Mouse (Mus musculus) stomach, embryonic 14.5 days (tissue): ENCODE measurements at regions not wholly inside any gene's neighbourhood (a gene's known extent, or its start where the extent isn't known, plus 50 kb on each side); places are given as distances from the start of the nearest gene placed in this dataset.

Source experiments
- ATAC-seq: fragments of 200-750 bp; cut with Nextera tagmentation; 2 replicates; pipeline ENCODE4 v1.8.0; 2017; ENCODE audit warnings: low read depth, moderate TSS enrichment; ENCODE audit not compliant: insufficient number of reproducible peaks, insufficient read depth, low FRiP score
- H3K27ac ChIP-seq: fragments of 300-500 bp; sonication (generic); 2 replicates; pipeline ENCODE4 v1.5.1; 2014; ENCODE audit warnings: mild to moderate bottlenecking, low read length, moderate library complexity, mixed read lengths
- H3K27me3 ChIP-seq: fragments of 300-500 bp; sonication (generic); 2 replicates; pipeline ENCODE4 v1.6.1; 2014; ENCODE audit warnings: low read length, control low read depth, mixed read lengths; ENCODE audit not compliant: control insufficient read depth, insufficient read depth
- H3K36me3 ChIP-seq: fragments of 300-500 bp; sonication (generic); 2 replicates; pipeline ENCODE4 v1.6.1; 2014; ENCODE audit warnings: mild to moderate bottlenecking, control low read depth, low read length, moderate library complexity, mixed read lengths; ENCODE audit not compliant: control insufficient read depth, insufficient read depth
- H3K4me1 ChIP-seq: fragments of 300-500 bp; sonication (generic); 2 replicates; pipeline ENCODE4 v1.6.1; 2014; ENCODE audit warnings: low read length, control low read depth, mixed read lengths; ENCODE audit not compliant: control insufficient read depth, insufficient read depth
- H3K4me2 ChIP-seq: fragments of 300-500 bp; sonication (generic); replicated peaks from 2 replicates; pipeline ENCODE4 v1.6.1; 2014; ENCODE audit warnings: low read depth, low read length, control low read depth
- H3K4me3 ChIP-seq: fragments of 300-500 bp; sonication (generic); 2 replicates; pipeline ENCODE4 v1.5.1; 2014; ENCODE audit warnings: low read depth, low read length, control low read depth
- H3K9ac ChIP-seq: fragments of 300-500 bp; sonication (generic); replicated peaks from 2 replicates; pipeline ENCODE4 v1.6.1; 2014; ENCODE audit warnings: low read depth, mild to moderate bottlenecking, control low read depth, low read length, moderate library complexity, mixed read lengths
- H3K9me3 ChIP-seq: fragments of 300-500 bp; sonication (generic); 2 replicates; pipeline ENCODE4 v1.6.1; 2016; ENCODE audit warnings: low read depth, low read length, control low read depth; ENCODE audit not compliant: control insufficient read depth
- WGBS: fragments of 180-500 bp; shearing (Covaris S2); extraction: QIAGEN DNeasy Blood & Tissue Kit; methylation state at CpG from one replicate; pipeline ENCODE4 v1.1.7; 2014; 5-methylcytosine and 5-hydroxymethylcytosine counted together

DNA sequence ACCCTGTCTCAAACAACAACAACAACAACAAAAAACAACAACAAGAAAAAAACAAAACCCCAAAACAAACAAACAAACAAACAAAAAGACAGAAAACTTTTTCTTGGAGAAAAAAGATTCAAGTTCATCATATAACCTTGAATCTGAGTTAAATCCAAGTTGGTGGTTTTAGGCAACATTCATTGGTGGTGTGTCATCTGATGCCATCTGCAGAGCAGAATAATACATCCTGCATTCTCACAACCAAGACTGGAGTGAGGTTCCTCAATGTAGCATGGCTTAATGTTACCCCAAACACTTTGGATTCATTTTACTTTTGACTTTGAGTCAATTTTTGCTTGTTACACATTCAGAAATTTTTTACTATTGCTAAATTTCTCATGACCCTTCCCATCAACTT, 577.3 kb upstream of the 4930452B06Rik start:
- H3K4me1 ChIP-seq = no peaks in the 10 kb centered on the region
- H3K4me2 ChIP-seq = no peak overlapping the region
- ATAC-seq = no peak
- no peak overlapping the region for H3K9ac ChIP-seq
- no peaks in the 10 kb centered on the region for H3K36me3 ChIP-seq
- no peak overlapping the region for H3K27ac ChIP-seq
- no peaks in the 10 kb centered on the region for H3K9me3 ChIP-seq
- no peak overlapping the region for H3K4me3 ChIP-seq
- H3K27me3 ChIP-seq = no peaks in the 10 kb centered on the region

DNA sequence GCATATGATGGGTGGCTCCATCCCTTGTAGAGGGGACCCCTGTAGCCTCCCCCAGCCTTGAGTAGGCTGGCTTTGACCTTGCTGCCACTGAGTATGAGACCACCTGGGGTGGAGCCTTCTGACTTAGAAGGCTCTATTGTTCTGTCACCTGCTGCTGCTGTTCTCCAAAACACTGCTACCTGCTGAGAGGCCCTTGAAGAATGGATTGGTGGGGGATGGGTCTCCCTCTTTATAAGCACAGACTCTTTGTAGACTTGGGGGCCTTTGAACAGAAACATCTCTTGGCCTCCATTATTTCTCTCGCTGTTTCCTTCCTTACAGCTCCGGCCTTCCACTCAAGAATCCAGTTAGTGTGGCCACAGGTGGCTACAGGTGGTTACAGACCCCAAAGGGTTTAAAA, 576.1 kb upstream of the 4930452B06Rik start:
- no peak overlapping the region for H3K27ac ChIP-seq
- no peaks in the 10 kb centered on the region for H3K27me3 ChIP-seq
- 57% methylated on average over 2 of the region's 2 CpGs for WGBS
- H3K4me1 ChIP-seq = no peaks in the 10 kb centered on the region
- H3K4me3 ChIP-seq = no peak overlapping the region
- no peaks in the 10 kb centered on the region for H3K36me3 ChIP-seq
- H3K4me2 ChIP-seq = no peak overlapping the region
- ATAC-seq = no peak
- H3K9me3 ChIP-seq = no peaks in the 10 kb centered on the region
- no peak overlapping the region for H3K9ac ChIP-seq

DNA sequence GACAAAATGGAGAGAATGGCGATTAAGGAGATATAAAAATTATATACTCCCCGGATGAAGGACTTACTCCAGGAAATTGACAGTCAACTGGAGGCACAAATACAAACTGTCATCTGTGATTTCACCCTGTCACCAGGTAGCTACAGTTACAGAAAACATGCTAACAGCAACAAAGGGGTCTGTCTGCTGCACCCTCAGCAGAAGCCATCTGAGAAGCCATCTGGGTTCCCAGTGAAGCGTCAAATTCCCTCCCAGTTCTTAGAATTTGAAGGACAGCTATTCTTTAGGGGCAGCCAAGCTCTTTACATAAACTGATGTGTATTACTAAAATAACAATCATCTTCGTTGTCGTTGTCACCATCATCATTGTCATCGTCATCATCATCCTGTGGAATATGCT, 561.6 kb upstream of the 4930452B06Rik start:
- H3K9ac ChIP-seq = no peak overlapping the region
- H3K9me3 ChIP-seq = no peaks in the 10 kb centered on the region
- no peak overlapping the region for H3K27ac ChIP-seq
- H3K27me3 ChIP-seq = no peaks in the 10 kb centered on the region
- H3K4me1 ChIP-seq = no peaks in the 10 kb centered on the region
- no peaks in the 10 kb centered on the region for H3K36me3 ChIP-seq
- ATAC-seq = no peak
- WGBS = 94% methylated on average over 6 of the region's 6 CpGs
- no peak overlapping the region for H3K4me3 ChIP-seq
- no peak overlapping the region for H3K4me2 ChIP-seq

DNA sequence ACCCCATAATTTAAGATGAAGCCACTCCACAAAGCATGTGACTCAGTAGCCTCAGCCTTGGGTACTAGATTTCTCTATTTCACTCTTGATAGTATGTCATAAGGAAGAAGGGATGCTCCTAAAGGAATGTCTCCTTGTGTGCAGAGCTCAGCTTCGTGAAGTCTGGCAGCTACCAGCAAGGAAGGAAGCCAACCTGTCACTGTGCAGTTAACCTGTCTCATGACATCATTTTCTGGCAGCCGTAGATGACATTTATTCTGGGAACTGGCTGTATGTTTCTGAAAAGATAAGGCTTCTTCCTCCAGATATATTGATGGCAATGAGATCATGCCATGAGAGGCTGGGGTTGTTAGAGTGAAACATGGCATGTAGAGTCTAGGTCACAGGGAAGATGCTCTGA, 534.2 kb upstream of the 4930452B06Rik start:
- H3K27me3 ChIP-seq = no peaks in the 10 kb centered on the region
- no peak overlapping the region for H3K9ac ChIP-seq
- H3K36me3 ChIP-seq = no peaks in the 10 kb centered on the region
- no peak overlapping the region for H3K4me2 ChIP-seq
- H3K9me3 ChIP-seq = no peaks in the 10 kb centered on the region
- H3K4me1 ChIP-seq = no peaks in the 10 kb centered on the region
- H3K4me3 ChIP-seq = no peak overlapping the region
- ATAC-seq = no peak
- H3K27ac ChIP-seq = no peak overlapping the region
- 83% methylated on average over 2 of the region's 2 CpGs for WGBS

DNA sequence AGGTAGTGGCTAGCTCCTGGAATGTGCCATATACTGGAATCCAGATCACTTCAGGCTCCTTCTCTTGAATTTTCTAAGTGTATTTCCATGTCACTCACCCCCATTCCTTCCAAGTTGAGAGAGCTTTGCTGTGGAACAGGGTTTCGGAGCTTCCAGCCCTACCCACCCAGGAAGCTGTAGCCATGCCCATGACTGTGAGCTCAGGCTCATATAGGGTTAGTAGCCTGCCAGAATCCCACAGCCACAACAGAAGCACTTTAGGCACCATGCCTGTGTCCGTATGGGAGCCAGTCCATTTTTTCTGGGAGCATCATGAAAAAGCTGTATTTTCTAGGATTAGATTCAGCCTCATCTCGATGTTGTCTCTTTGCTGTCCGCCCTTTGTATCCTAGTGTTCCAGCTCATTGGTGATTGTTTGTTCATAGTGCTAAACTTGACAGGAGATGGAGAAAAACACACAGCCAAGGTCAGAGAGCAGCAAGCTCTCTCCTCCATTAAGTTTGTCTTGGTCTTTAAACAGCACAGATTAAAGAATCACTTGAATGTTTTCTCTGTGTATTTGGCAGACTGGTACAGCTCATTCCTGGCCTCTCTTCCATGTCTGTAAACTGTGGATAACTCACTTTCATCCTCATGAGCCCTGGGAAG, 526.2 kb upstream of the 4930452B06Rik start:
- no peak overlapping the region for H3K4me3 ChIP-seq

DNA sequence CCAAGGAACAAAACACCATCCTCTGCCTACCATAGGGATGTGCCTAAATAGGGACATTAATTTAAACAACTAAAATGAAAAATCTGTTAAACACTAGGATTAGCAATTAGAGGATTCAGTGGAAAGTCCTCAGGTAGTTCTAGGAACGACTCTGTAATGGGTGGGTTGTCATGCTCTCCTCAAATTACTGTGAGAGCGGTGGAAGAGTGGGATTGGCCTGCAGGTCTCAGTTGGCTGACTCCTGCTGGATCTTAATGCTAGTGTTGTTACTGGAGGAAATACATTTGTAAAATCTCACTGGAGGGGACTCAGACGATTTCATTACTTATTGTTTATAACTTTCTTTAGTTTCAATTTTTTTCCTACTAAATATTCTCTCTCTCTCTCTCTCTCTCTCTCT, 525.6 kb upstream of the 4930452B06Rik start:
- Histone ChIP-seq H3K9ac (no peak overlapping the region), H3K4me2 (no peak overlapping the region), H3K36me3 (no peaks in the 10 kb centered on the region), H3K9me3 (no peaks in the 10 kb centered on the region), H3K4me3 (no peak overlapping the region), H3K4me1 (no peaks in the 10 kb centered on the region), H3K27ac (no peak overlapping the region), H3K27me3 (no peaks in the 10 kb centered on the region)
- ATAC-seq = no peak
- WGBS = 62% methylated on average over 3 of the region's 3 CpGs

More for the DNA sequence above, 526.2 kb upstream of the 4930452B06Rik start:
- no peaks in the 10 kb centered on the region for H3K36me3 ChIP-seq
- no peak overlapping the region for H3K4me2 ChIP-seq
- H3K27ac ChIP-seq = no peak overlapping the region
- ATAC-seq = no peak
- H3K9me3 ChIP-seq = no peaks in the 10 kb centered on the region
- H3K27me3 ChIP-seq = no peaks in the 10 kb centered on the region
- WGBS = 76% methylated on average over 4 of the region's 4 CpGs
- H3K4me1 ChIP-seq = no peaks in the 10 kb centered on the region
- H3K9ac ChIP-seq = no peak overlapping the region

DNA sequence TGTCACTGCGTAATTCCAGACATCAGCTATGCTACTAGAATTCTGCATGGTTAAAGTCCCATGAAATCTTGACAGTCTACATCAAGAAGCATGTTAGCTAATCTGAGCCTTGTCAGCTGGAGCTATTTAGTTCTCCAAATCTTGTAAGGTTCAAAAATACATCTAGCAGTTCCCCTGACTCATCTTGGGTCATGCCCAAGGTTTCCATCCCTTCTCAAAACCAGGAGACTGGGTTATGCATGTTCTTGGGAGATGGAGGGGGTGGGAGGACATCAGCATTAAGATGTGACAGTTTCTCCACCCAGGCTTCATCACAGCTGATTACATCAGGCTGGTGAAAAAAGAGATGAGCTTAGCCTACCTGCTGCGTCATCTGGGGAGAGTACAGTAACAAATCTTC, 495.3 kb upstream of the 4930452B06Rik start:
- no peaks in the 10 kb centered on the region for H3K9me3 ChIP-seq

DNA sequence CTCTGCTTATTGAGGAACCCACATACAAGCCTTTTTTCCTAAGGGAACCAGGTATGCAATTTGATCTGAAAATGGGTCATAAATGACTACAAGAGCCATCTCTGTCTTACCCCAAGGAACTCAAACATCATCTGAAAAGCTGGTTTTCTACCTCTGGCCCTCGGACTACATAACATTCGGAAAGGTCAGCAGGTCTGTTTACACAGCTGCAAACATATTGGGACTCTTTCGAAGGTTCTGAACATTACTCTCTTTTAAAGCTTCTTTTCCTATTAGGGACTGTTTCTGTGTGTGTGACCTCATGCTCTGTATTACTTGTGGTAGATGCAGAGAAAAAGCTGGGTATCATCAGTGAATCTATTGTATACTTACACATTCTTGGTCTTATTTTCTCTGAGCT, 491.9 kb upstream of the 4930452B06Rik start:
- Histone ChIP-seq H3K27me3 (no peaks in the 10 kb centered on the region), H3K4me3 (no peak overlapping the region), H3K9ac (no peak overlapping the region), H3K27ac (no peak overlapping the region), H3K9me3 (no peaks in the 10 kb centered on the region), H3K4me1 (no peaks in the 10 kb centered on the region), H3K4me2 (no peak overlapping the region), H3K36me3 (no peaks in the 10 kb centered on the region)
- WGBS = 28% methylated on average over 3 of the region's 3 CpGs
- no peak for ATAC-seq

More for the DNA sequence above, 495.3 kb upstream of the 4930452B06Rik start:
- Histone ChIP-seq H3K4me3 (no peak overlapping the region), H3K4me2 (no peak overlapping the region), H3K9ac (no peak overlapping the region), H3K36me3 (no peaks in the 10 kb centered on the region), H3K27ac (no peak overlapping the region), H3K4me1 (no peaks in the 10 kb centered on the region), H3K27me3 (no peaks in the 10 kb centered on the region)
- 98% methylated on average over 2 of the region's 2 CpGs for WGBS
- ATAC-seq = no peak

DNA sequence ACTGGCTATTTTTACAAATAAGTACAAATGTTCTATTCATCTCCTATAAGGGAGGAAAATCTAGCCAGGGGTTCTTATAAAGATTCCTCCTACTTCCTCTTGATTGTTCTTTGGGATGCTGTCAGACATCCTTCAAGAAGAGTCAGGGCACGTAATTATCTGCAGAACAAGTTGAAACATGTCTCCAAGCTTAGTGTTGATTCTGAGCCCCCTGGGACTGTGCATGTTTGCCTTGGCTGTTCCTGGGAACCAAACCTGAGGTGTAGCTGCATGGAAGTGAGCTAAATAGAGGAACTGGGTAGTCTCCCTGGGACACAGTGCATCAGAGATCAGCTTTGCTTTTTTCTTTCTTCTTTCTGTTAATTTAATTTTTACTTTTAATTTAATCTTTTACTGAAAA, 484.8 kb upstream of the 4930452B06Rik start:
- H3K27ac ChIP-seq = no peak overlapping the region
- no peaks in the 10 kb centered on the region for H3K4me1 ChIP-seq
- no peaks in the 10 kb centered on the region for H3K9me3 ChIP-seq
- H3K4me3 ChIP-seq = no peak overlapping the region
- H3K36me3 ChIP-seq = no peaks in the 10 kb centered on the region
- no peaks in the 10 kb centered on the region for H3K27me3 ChIP-seq
- 53% methylated on average over 1 of the region's 1 CpGs for WGBS
- no peak overlapping the region for H3K9ac ChIP-seq
- no peak for ATAC-seq
- no peak overlapping the region for H3K4me2 ChIP-seq
